Mouse (Mus musculus) testis, adult 2 months (tissue): ENCODE measurements around the gene Apln. TPM values are rescaled to one million over a fixed set of nuclear protein-coding genes. Genes with fewer than 3 reads are reported as not detected.

Source experiments
- H3K27ac ChIP-seq: fragments of 200-500 bp; 2 replicates; pipeline ENCODE4 v1.5.1; 2012; ENCODE audit warnings: low read depth, low read length; ENCODE audit not compliant: control insufficient read depth, insufficient read depth
- H3K27me3 ChIP-seq: fragments of 200-500 bp; 2 replicates; pipeline ENCODE4 v1.6.1; 2012; ENCODE audit warnings: mild to moderate bottlenecking, low read length, moderate library complexity; ENCODE audit not compliant: control insufficient read depth, insufficient read depth
- H3K36me3 ChIP-seq: fragments of 200-500 bp; 2 replicates; pipeline ENCODE4 v1.6.1; 2012; ENCODE audit warnings: mild to moderate bottlenecking, low read length; ENCODE audit not compliant: control insufficient read depth, insufficient read depth
- H3K4me1 ChIP-seq: fragments of 200-500 bp; 2 replicates; pipeline ENCODE4 v1.6.1; 2012; ENCODE audit warnings: low read length; ENCODE audit not compliant: control insufficient read depth, insufficient read depth
- H3K4me3 ChIP-seq: fragments of 200-500 bp; 2 replicates; pipeline ENCODE4 v1.5.1; 2012; ENCODE audit warnings: low read depth, mild to moderate bottlenecking, low read length, moderate library complexity, mixed read lengths; ENCODE audit not compliant: control insufficient read depth
- CTCF ChIP-seq: fragments of 200-500 bp; IDR thresholded peaks from 2 replicates; pipeline ENCODE4 v1.5.1; 2012; ENCODE audit warnings: low read depth, mild to moderate bottlenecking, inconsistent platforms, low read length, moderate library complexity; ENCODE audit not compliant: control insufficient read depth, insufficient read depth, insufficient replicate concordance
- POLR2A ChIP-seq: fragments of 200-500 bp; IDR thresholded peaks from 2 replicates; pipeline ENCODE4 v1.6.1; 2012; ENCODE audit warnings: low read depth, mild to moderate bottlenecking, inconsistent platforms, low read length, moderate library complexity; ENCODE audit not compliant: control insufficient read depth
- polyA plus RNA-seq: library from polyadenylated mRNA; depleted of rRNA; stranded (reverse); fragments of >200 nt; gene quantifications from 2 replicates; pipeline ENCODE4 v1.2.3, GENCODE M21; 2012; rRNA removed

Gene Apln
- polyA plus RNA-seq, 1 experiment: 2.6 TPM

- no peak overlapping the region for H3K4me3 ChIP-seq
- H3K27me3 ChIP-seq: no peaks in the 10 kb centered on the region
- H3K27ac ChIP-seq: no peak overlapping the region
- no peaks in the 10 kb centered on the region for H3K4me1 ChIP-seq
- H3K36me3 ChIP-seq: no peaks in the 10 kb centered on the region
- TF ChIP-seq CTCF (no peak), POLR2A (no peak)
Measured at GRCm38 (mm10) chrX:47988024-47988423, 46.6 kb downstream of the Apln start.

GRCm38 (mm10) chrX:47985000-47985619, 49.5 kb downstream of the Apln start:
- Histone ChIP-seq H3K27ac (no peak overlapping the region), H3K4me3 (no peak overlapping the region), H3K36me3 (no peaks in the 10 kb centered on the region), H3K27me3 (no peaks in the 10 kb centered on the region), H3K4me1 (no peaks in the 10 kb centered on the region)
- TF ChIP-seq CTCF (peak; percentile 37; the same call in 1 of the 2 replicates), POLR2A (no peak)

- Histone ChIP-seq H3K36me3 (no peaks in the 10 kb centered on the region), H3K27ac (no peak overlapping the region), H3K4me3 (no peak overlapping the region), H3K27me3 (no peaks in the 10 kb centered on the region), H3K4me1 (no peaks in the 10 kb centered on the region)
- TF ChIP-seq POLR2A (no peak), CTCF (no peak)
Measured at GRCm38 (mm10) chrX:47977078-47977477, 57.6 kb downstream of the Apln start.

GRCm38 (mm10) chrX:47976551-47976950, 58.1 kb downstream of the Apln start:
- H3K4me3 ChIP-seq: no peak overlapping the region
- TF ChIP-seq POLR2A (no peak), CTCF (no peak)
- H3K36me3 ChIP-seq: no peaks in the 10 kb centered on the region
- no peak overlapping the region for H3K27ac ChIP-seq
- H3K27me3 ChIP-seq: no peaks in the 10 kb centered on the region
- H3K4me1 ChIP-seq: no peaks in the 10 kb centered on the region

Other genes starting within 250 kb of the Apln start
- gene Smarca1, start 141.9 kb downstream of the Apln start, polyA plus RNA-seq: 1.2 and 1.5 TPM in 2 replicates
- gene Ocrl, start 122.5 kb downstream of the Apln start, polyA plus RNA-seq: 7.1 and 7.2 TPM in 2 replicates
- 0.16 and 0.20 TPM in 2 replicates for gene Xpnpep2, start 73.9 kb upstream of the Apln start, polyA plus RNA-seq
- 0.75 and 0.91 TPM in 2 replicates for gene Sash3, start 111.6 kb upstream of the Apln start, polyA plus RNA-seq
- 8.5 and 12.9 TPM in 2 replicates for gene Zdhhc9, start 174.0 kb upstream of the Apln start, polyA plus RNA-seq
- gene Utp14a, start 222.0 kb upstream of the Apln start, polyA plus RNA-seq: 2.1 and 2.3 TPM in 2 replicates